Mouse (Mus musculus): ENCODE measurements around the gene Sumo3.

The Sumo3 gene

GRCm38 (mm10) chr10:77605908-77606826, at the start of gene Sumo3, which contains the start of gene Gm49325:
Gene Sumo3 (plus strand): TSS chr10:77606097.
Gene Gm49325 (plus strand): TSS chr10:77606197.
- DNase-seq (ENCODE audit: low spot score), result peak; percentile 84

- DNase-seq (ENCODE audit: low spot score), result no peak
Observed at GRCm38 (mm10) chr10:77556631-77557030, 49.3 kb upstream of the Sumo3 start.

- no peak for DNase-seq (ENCODE audit: low spot score)
Observed at GRCm38 (mm10) chr10:77557641-77558040, 48.3 kb upstream of the Sumo3 start.

GRCm38 (mm10) chr10:77560090-77560489, 45.8 kb upstream of the Sumo3 start:
- DNase-seq (ENCODE audit: low spot score), result no peak

- DNase-seq (ENCODE audit: low spot score), result no peak
Observed at GRCm38 (mm10) chr10:77560830-77561229, 45.1 kb upstream of the Sumo3 start.

- DNase-seq (ENCODE audit: low spot score), result no peak
Observed at GRCm38 (mm10) chr10:77561508-77561907, 44.4 kb upstream of the Sumo3 start.

GRCm38 (mm10) chr10:77565005-77565404, 40.9 kb upstream of the Sumo3 start:
- no peak for DNase-seq (ENCODE audit: low spot score)

- DNase-seq (ENCODE audit: low spot score), result peak; percentile 86
Observed at GRCm38 (mm10) chr10:77566651-77567050, 39.2 kb upstream of the Sumo3 start.

GRCm38 (mm10) chr10:77569481-77569880, 36.4 kb upstream of the Sumo3 start:
- peak; percentile 11 for DNase-seq (ENCODE audit: low spot score)

GRCm38 (mm10) chr10:77569973-77570658, 35.8 kb upstream of the Sumo3 start:
- DNase-seq (ENCODE audit: low spot score), result peak; percentile 9

- peak; percentile 29 for DNase-seq (ENCODE audit: low spot score)
Observed at GRCm38 (mm10) chr10:77572225-77572624, 33.7 kb upstream of the Sumo3 start.

- DNase-seq (ENCODE audit: low spot score), result no peak
Observed at GRCm38 (mm10) chr10:77573162-77573561, 32.7 kb upstream of the Sumo3 start.

GRCm38 (mm10) chr10:77580027-77580920, 25.6 kb upstream of the Sumo3 start:
- no peak for DNase-seq (ENCODE audit: low spot score)

GRCm38 (mm10) chr10:77581023-77581407, 24.9 kb upstream of the Sumo3 start:
- DNase-seq (ENCODE audit: low spot score), result no peak

- DNase-seq (ENCODE audit: low spot score), result peak; percentile 99
Observed at GRCm38 (mm10) chr10:77581408-77582284, 24.3 kb upstream of the Sumo3 start, which contains the start of gene Pttg1ip. Gene Pttg1ip (plus strand): TSS chr10:77581720.

GRCm38 (mm10) chr10:77582285-77582618, 23.6 kb upstream of the Sumo3 start:
- DNase-seq (ENCODE audit: low spot score), result no peak

- no peak for DNase-seq (ENCODE audit: low spot score)
Observed at GRCm38 (mm10) chr10:77583795-77584422, 22.0 kb upstream of the Sumo3 start.

- DNase-seq (ENCODE audit: low spot score), result no peak
Observed at GRCm38 (mm10) chr10:77586637-77587036, 19.3 kb upstream of the Sumo3 start.

GRCm38 (mm10) chr10:77587091-77587775, 18.7 kb upstream of the Sumo3 start:
- DNase-seq (ENCODE audit: low spot score), result no peak

GRCm38 (mm10) chr10:77588036-77588435, 17.9 kb upstream of the Sumo3 start:
- no peak for DNase-seq (ENCODE audit: low spot score)
